Mouse (Mus musculus) kidney, adult 2 months (tissue): Measurements from ENCODE around the gene Arl15.

Experiments
- CTCF ChIP-seq: fragments of 200-500 bp; conservative IDR thresholded peaks from 2 replicates; pipeline ENCODE4 v1.5.1; 2011; ENCODE audit warnings: low read depth, mild to moderate bottlenecking, control low read depth, low read length, moderate library complexity, mixed read lengths; ENCODE audit not compliant: insufficient read depth, insufficient read length
- POLR2A ChIP-seq: fragments of 200-500 bp; IDR thresholded peaks from one replicate; pipeline ENCODE4 v1.6.1; 2011; ENCODE audit warnings: low read depth, low read length, control low read depth

DNA sequence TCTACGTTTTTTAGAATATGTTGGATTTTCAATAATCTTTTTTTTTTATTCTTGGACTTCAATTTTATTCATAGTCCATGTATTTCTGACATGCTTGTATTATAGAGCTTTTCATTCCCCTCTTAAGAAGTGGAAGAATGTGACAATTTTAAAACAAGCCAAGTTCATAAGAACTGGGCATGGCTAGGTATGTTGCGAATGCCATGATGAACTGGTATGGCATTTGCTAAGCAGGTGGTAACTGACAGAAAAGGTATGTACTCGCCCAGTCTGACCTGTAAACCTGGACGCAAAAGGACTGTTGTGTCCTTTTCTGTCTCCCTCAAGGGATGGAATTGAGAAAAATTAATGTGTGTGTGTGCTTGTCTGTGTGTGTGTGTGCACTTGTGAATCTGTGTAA lies 190.2 kb downstream of the Arl15 start:
- TF ChIP-seq CTCF, result no peak
- TF ChIP-seq POLR2A, result no peak
